Mouse (Mus musculus) heart, embryonic 15.5 days (tissue): ENCODE measurements around the gene Pou2af1. TPM values are rescaled to one million over a fixed set of nuclear protein-coding genes. Genes with fewer than 3 reads are reported as not detected.

ENCODE experiments used
- ATAC-seq: fragments of 200-750 bp; cut with Nextera tagmentation; replicated peaks from 2 replicates; pipeline ENCODE4 v1.8.0; 2017; ENCODE audit warnings: low read depth, moderate TSS enrichment; ENCODE audit not compliant: insufficient number of reproducible peaks, insufficient read depth, low FRiP score
- H3K27ac ChIP-seq: fragments of 300-500 bp; sonication (generic); 2 replicates; pipeline ENCODE4 v1.5.1; 2015; ENCODE audit warnings: mild to moderate bottlenecking, inconsistent platforms
- H3K27me3 ChIP-seq: fragments of 300-500 bp; sonication (generic); 2 replicates; pipeline ENCODE4 v1.6.1; 2015; ENCODE audit warnings: inconsistent platforms
- H3K36me3 ChIP-seq: fragments of 300-500 bp; sonication (generic); 2 replicates; pipeline ENCODE4 v1.6.1; 2015; ENCODE audit warnings: mild to moderate bottlenecking, inconsistent platforms
- H3K4me1 ChIP-seq: fragments of 300-500 bp; sonication (generic); replicated peaks from 2 replicates; pipeline ENCODE4 v1.6.1; 2015; ENCODE audit warnings: inconsistent platforms
- H3K4me2 ChIP-seq: fragments of 300-500 bp; sonication (generic); 2 replicates; pipeline ENCODE4 v1.6.1; 2015; ENCODE audit warnings: inconsistent platforms, mild to moderate bottlenecking, moderate library complexity
- H3K4me3 ChIP-seq: fragments of 300-500 bp; sonication (generic); 2 replicates; pipeline ENCODE4 v1.5.1; 2015; ENCODE audit warnings: mild to moderate bottlenecking, inconsistent platforms
- H3K9ac ChIP-seq: fragments of 300-500 bp; sonication (generic); 2 replicates; pipeline ENCODE4 v1.6.1; 2015; ENCODE audit warnings: mild to moderate bottlenecking, inconsistent platforms
- H3K9me3 ChIP-seq: fragments of 300-500 bp; sonication (generic); replicated peaks from 2 replicates; pipeline ENCODE4 v1.6.1; 2016; ENCODE audit warnings: inconsistent platforms
- WGBS: fragments of 180-500 bp; shearing (Covaris S2); methylation state at CpG from one replicate; pipeline ENCODE4 v1.1.7; 2015; ENCODE audit warnings: mixed read lengths; 5-methylcytosine and 5-hydroxymethylcytosine counted together
- polyA plus RNA-seq: library from polyadenylated mRNA; unstranded; fragments of >200 nt; fragmentation: Nextera tagmentation; extraction: Ambion mirVana; gene quantifications from 2 replicates; pipeline ENCODE4 v1.2.1, GENCODE M21; 2015

Gene Pou2af1
- polyA plus RNA-seq, 1 experiment from 2014 or later = 0.06 TPM

DNA sequence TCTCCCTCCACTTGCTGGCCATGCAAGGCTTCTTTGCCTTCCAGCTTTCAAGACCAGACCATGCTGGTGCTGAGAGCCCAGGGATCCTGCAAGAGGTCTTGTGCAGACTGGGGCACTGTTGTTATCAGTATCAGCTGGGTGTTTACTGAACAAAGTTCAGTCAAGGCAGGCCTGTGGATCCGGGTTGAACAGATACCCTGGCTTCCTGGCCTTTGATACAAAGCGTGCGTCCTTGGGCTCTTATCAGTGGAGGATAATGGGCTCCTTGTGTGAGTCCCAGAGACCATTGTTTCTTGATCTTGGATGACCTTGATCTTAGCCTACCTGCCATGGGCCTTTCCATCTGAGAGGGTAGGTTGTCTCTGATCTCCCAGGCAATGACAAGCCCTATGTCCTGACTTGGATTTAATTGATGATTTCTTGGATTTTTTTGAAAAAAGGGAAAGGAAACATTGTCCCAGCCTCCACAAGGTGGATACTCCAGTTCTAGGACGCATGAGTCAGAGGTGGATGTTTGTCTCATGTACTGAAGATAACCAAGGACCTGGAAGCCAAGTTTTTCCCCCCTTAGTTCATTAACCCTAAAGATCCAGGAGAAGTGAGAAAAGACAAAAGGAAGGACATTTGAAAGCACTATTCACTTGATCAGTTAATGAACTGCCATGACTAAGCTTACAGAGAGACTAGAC, 17.3 kb downstream of the Pou2af1 start:
- ATAC-seq = no peak
- Histone ChIP-seq H3K9me3 (no peaks in the 10 kb centered on the region), H3K27me3 (no peaks in the 10 kb centered on the region), H3K4me3 (no peak overlapping the region), H3K4me2 (no peak overlapping the region), H3K9ac (no peak overlapping the region), H3K4me1 (no peaks in the 10 kb centered on the region), H3K36me3 (no peaks in the 10 kb centered on the region), H3K27ac (no peak overlapping the region)
- WGBS = 26% methylated on average over 4 of the region's 4 CpGs

GRCm38 (mm10) chr9:51232163-51232562, 18.7 kb downstream of the Pou2af1 start:
- H3K4me1 ChIP-seq = no peaks in the 10 kb centered on the region
- WGBS = 93% methylated on average over 8 of the region's 8 CpGs
- H3K27ac ChIP-seq = no peak overlapping the region
- no peaks in the 10 kb centered on the region for H3K9me3 ChIP-seq
- no peaks in the 10 kb centered on the region for H3K27me3 ChIP-seq
- H3K9ac ChIP-seq = no peak overlapping the region
- no peaks in the 10 kb centered on the region for H3K36me3 ChIP-seq
- H3K4me2 ChIP-seq = no peak overlapping the region
- no peak for ATAC-seq
- H3K4me3 ChIP-seq = no peak overlapping the region

- no peak for ATAC-seq
- no peaks in the 10 kb centered on the region for H3K9me3 ChIP-seq
- H3K4me3 ChIP-seq = no peak overlapping the region
- no peaks in the 10 kb centered on the region for H3K36me3 ChIP-seq
- no peaks in the 10 kb centered on the region for H3K4me1 ChIP-seq
- 39% methylated on average over 12 of the region's 12 CpGs for WGBS
- H3K27ac ChIP-seq = no peak overlapping the region
- no peaks in the 10 kb centered on the region for H3K27me3 ChIP-seq
- H3K4me2 ChIP-seq = no peak overlapping the region
- no peak overlapping the region for H3K9ac ChIP-seq
Observed at GRCm38 (mm10) chr9:51238741-51239385, 25.4 kb downstream of the Pou2af1 start.

DNA sequence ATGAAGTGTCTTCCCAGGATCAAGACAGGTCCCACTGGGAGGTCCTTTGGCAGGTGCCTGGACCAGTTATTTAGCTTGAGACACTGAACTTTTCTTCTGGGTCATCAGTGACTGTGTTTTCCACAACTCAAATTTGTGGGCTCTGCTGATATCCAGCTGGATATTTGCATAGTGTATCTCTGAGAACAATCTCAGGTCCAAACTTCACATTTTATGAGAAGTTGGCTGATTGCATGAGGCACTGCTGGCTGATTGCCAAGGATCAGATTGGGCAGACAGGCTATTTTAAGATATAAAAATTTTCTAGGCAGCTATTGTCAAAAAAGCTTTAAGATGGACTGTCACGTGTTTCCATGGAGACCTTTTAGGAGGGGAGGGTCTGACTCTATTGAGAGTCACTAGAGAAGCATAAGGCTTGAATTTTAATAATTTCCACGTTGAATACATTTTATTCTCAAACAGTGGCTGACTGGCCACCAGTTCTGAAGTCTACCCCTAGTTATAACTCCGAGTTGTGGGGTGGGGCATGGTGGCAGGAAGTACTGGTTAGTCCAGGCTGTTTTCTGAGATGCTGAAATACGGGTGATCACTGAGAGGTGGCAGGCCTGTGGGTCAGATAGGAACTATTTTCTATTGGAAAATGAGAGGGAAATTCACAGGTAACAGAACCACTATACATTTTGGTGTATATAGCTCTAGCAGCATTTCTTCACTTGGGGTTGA, 43.4 kb downstream of the Pou2af1 start:
- Histone ChIP-seq H3K4me2 (no peak overlapping the region), H3K9me3 (no peaks in the 10 kb centered on the region), H3K27ac (no peak overlapping the region), H3K36me3 (no peaks in the 10 kb centered on the region), H3K4me3 (no peak overlapping the region), H3K4me1 (no peaks in the 10 kb centered on the region), H3K9ac (no peak overlapping the region), H3K27me3 (no peaks in the 10 kb centered on the region)
- no peak for ATAC-seq
- 69% methylated on average over 4 of the region's 4 CpGs for WGBS

DNA sequence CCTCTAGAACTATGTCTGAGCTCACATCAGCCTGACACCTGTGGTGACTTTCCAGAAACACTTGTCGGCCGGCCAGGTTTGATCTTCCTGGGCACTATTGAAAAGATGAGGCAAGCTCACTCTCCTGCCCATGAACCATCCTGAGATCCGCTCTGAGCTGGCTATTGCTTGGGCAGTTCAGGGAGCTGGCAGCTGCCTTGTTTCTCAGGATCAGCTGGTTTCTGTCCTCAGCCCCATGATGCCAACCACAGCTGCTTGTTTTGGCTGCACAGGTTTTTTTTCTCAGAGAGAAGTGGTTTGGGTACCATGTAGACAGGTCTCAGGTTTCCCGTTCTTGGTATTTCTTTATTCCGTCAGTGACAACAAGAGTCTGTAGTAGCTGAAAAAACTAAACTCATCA, 44.9 kb downstream of the Pou2af1 start:
- no peak overlapping the region for H3K4me3 ChIP-seq
- WGBS = 80% methylated on average over 5 of the region's 5 CpGs
- no peaks in the 10 kb centered on the region for H3K4me1 ChIP-seq
- no peak for ATAC-seq
- H3K27ac ChIP-seq = no peak overlapping the region
- H3K9me3 ChIP-seq = no peaks in the 10 kb centered on the region
- H3K9ac ChIP-seq = no peak overlapping the region
- H3K36me3 ChIP-seq = no peaks in the 10 kb centered on the region
- H3K27me3 ChIP-seq = no peaks in the 10 kb centered on the region
- no peak overlapping the region for H3K4me2 ChIP-seq

DNA sequence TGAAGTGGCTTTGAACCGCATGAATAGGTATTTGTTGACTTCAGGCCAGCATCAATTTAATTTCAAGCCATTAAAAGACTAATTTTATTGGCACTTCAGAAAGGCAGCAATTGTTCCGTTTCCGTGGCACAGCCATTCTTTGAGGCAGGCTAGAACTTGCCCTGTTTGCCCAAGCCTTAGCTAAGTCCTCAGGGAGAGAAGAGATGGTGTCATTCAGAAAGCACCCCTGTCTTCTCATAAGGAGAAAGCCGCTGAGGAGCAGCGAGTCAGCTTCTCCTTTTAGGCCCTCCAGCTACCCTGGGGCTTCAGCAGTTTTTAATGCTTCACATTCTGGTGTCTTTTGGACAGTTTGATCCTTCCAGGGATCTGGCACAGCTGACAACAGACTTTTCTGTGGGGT, 55.3 kb downstream of the Pou2af1 start:
- no peak overlapping the region for H3K27ac ChIP-seq
- 83% methylated on average over 5 of the region's 5 CpGs for WGBS
- H3K27me3 ChIP-seq = no peaks in the 10 kb centered on the region
- no peak overlapping the region for H3K4me2 ChIP-seq
- H3K4me3 ChIP-seq = no peak overlapping the region
- no peaks in the 10 kb centered on the region for H3K9me3 ChIP-seq
- ATAC-seq = no peak
- H3K36me3 ChIP-seq = no peaks in the 10 kb centered on the region
- no peak overlapping the region for H3K9ac ChIP-seq
- no peaks in the 10 kb centered on the region for H3K4me1 ChIP-seq

GRCm38 (mm10) chr9:51271073-51271472, 57.6 kb downstream of the Pou2af1 start:
- no peaks in the 10 kb centered on the region for H3K27me3 ChIP-seq
- H3K4me3 ChIP-seq = no peak overlapping the region
- H3K4me2 ChIP-seq = no peak overlapping the region
- H3K36me3 ChIP-seq = no peaks in the 10 kb centered on the region
- H3K27ac ChIP-seq = no peak overlapping the region
- H3K4me1 ChIP-seq = no peaks in the 10 kb centered on the region
- 75% methylated on average over 8 of the region's 8 CpGs for WGBS
- no peak for ATAC-seq
- H3K9me3 ChIP-seq = no peaks in the 10 kb centered on the region
- H3K9ac ChIP-seq = no peak overlapping the region

DNA sequence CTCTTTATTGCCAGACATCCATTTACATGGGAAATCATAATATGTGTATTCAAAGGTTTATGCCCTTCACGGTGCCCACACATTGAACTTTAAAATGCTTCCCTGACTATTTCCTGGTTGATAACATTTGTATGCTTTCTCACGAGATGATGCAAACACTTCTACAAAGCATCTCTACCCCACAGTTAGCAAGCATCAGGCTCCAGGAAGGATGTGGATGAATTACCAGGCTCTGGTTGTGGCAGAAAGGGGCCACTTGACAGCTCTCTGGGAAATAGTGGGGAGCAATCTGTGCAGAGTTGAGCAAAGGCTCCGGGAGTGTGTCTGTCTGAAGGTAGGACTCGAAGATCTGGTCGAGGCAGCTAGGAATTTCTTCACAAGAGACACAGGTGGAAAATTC, 58.6 kb downstream of the Pou2af1 start:
- WGBS = 62% methylated on average over 5 of the region's 5 CpGs
- Histone ChIP-seq H3K27ac (no peak overlapping the region), H3K4me2 (no peak overlapping the region), H3K36me3 (no peaks in the 10 kb centered on the region), H3K9me3 (no peaks in the 10 kb centered on the region), H3K4me1 (no peaks in the 10 kb centered on the region), H3K9ac (no peak overlapping the region), H3K27me3 (no peaks in the 10 kb centered on the region), H3K4me3 (no peak overlapping the region)
- ATAC-seq = no peak

DNA sequence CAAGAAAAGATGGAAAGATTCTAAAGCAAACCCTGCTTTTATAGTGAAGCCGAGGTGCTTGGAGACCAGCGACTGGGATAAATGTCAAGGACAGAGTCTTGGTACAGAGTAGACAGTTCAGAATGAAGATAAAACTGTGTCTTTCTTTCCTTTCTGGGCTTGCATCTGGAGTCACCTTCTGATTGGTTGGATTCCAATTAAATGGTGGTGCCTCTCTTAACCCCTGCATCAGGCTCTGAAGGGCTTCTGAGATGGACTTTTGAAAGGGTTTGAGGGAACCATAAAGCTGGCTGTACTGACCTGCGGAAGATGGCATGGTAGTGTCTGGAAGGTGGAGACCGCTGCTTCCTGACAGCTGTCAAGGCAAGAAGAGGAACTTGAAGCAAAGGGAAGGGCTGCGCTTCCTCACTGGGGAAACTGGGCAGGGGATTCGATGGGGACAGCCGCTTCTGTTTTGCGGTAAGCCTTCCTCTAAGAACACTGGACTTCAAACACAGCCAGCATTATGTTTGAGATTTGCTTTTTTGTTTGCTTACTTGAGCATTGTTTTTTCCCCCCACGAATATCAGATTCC, 60.2 kb downstream of the Pou2af1 start:
- no peaks in the 10 kb centered on the region for H3K27me3 ChIP-seq
- H3K27ac ChIP-seq = no peak overlapping the region
- H3K9ac ChIP-seq = no peak overlapping the region
- no peak overlapping the region for H3K4me3 ChIP-seq
- H3K4me1 ChIP-seq = peaks cover 10% of the 10 kb centered on the region
- no peak overlapping the region for H3K4me2 ChIP-seq
- 72% methylated on average over 9 of the region's 9 CpGs for WGBS
- no peak for ATAC-seq
- no peaks in the 10 kb centered on the region for H3K9me3 ChIP-seq
- no peaks in the 10 kb centered on the region for H3K36me3 ChIP-seq

DNA sequence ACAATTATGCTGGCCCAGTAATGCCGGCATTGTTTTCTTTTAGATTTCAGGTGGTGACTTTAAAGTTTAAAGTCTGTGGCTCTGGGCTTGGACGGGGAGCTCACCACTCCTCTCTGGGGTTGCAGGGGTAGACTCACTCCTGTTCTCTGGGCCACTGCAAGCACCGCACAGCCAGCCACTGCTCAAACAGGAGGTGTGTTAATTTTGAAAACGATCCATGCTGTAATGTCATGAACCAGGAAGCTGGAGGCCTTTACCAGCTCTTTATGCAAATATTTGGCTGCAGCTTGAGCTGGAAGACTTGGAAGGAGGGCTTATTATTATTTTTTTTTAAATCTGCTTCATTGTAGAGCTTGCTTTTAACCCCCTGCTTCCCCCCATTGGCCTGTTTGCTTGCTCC, 61.2 kb downstream of the Pou2af1 start:
- H3K4me2 ChIP-seq = no peak overlapping the region
- H3K4me1 ChIP-seq = peaks cover 15% of the 10 kb centered on the region
- no peak overlapping the region for H3K27ac ChIP-seq
- ATAC-seq = no peak
- WGBS = 23% methylated on average over 4 of the region's 4 CpGs
- H3K27me3 ChIP-seq = no peaks in the 10 kb centered on the region
- no peak overlapping the region for H3K4me3 ChIP-seq
- no peaks in the 10 kb centered on the region for H3K36me3 ChIP-seq
- no peak overlapping the region for H3K9ac ChIP-seq
- H3K9me3 ChIP-seq = no peaks in the 10 kb centered on the region

DNA sequence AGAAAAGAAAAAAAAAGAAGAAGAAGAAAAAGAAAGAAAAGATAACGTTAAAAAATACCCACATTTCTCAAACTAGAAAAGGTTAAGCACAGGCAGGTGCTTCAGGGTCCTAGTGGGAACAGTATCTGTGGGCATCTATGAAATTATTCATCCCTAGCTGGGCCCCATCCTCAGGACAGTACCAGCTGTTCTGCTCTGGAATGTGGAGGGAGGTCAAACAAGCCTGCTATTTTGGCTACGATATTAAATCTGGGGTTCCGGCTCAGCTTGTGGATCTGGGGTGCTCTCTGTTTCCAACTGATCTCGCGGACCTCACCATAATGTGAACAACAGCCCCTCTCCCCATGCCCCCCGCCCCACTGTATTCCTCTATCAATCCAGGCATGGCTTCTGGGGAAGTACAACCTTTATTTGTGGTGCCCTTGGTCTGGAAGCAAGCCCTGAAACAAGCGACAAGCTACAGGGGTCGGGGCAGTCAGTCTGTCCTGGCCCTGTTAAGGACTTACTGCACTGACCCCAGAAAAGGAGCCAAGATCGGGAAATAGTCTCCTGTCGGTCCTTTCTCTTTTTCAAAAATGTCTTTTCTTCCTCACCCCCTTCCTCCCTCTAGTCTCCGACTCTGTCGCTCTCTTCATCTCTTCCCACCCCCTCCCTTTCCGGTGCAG, 64.5 kb downstream of the Pou2af1 start:
- H3K4me2 ChIP-seq = peak overlapping the region; percentile 93
- no peaks in the 10 kb centered on the region for H3K36me3 ChIP-seq
- peaks cover 15% of the 10 kb centered on the region for H3K4me1 ChIP-seq
- WGBS = 20% methylated on average over 13 of the region's 13 CpGs
- peak overlapping the region; percentile 78 for H3K9ac ChIP-seq
- peak overlapping the region; percentile 76 for H3K4me3 ChIP-seq
- peak overlapping the region; percentile 88 for H3K27ac ChIP-seq
- no peak for ATAC-seq
- H3K27me3 ChIP-seq = no peaks in the 10 kb centered on the region
- H3K9me3 ChIP-seq = no peaks in the 10 kb centered on the region
